Mouse (Mus musculus): Measurements from ENCODE around the gene Agrn. TPM values are rescaled to one million over a fixed set of nuclear protein-coding genes. Genes with fewer than 3 reads are reported as not detected.
A peak's percentile ranks its signal among the peaks of the same experiment; 100 is the strongest.

The Agrn gene
- polyA plus RNA-seq, 1 experiment = 21.2 TPM

DNA sequence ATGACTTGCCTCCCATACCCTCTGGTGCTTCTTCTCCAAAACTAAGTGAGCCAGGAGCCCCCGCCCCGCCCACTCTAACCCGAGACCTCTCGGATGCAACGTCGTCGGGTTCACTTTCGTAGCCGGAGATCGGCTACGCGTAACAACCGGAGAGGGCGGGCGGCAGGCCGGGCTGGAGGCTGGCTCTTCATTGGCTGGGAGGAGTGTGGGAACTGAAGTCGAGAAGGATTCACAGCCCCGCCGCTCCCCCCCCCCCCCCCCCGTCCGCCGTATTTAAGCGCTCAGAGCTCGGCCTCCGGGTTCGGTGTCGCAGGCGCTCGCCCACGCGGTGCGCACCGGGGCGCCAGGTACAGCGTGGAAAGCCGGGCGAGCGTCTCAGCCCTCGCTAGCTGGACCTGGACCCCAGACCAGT, 5.7 kb upstream of the Agrn start, which contains the start of gene AW011738:
Gene AW011738, plus strand, starts transcription at position 304 of the 412 bp plus-strand sequence.
- Histone ChIP-seq H3K4me3 (ENCODE audit: extremely low read depth, insufficient read depth, insufficient read length) (peak within 1 kb of the TSS; percentile 79), H3K4me1 (ENCODE audit: control insufficient read depth, insufficient read depth, insufficient read length) (peaks cover 5% of the 10 kb centered on the region; the same call in 1 of the 2 replicates), H3K36me3 (ENCODE audit: control insufficient read depth, insufficient read depth, low read length) (no peaks in the 10 kb centered on the region), H3K27me3 (ENCODE audit: control insufficient read depth, insufficient read depth, low read length) (no peaks in the 10 kb centered on the region), H3K27ac (ENCODE audit: insufficient read depth, low read length) (peak within 1 kb of the TSS; percentile 88)
- under 1% methylated on average over 37 of the region's 39 CpGs for WGBS
- TF ChIP-seq POLR2A (IDR thresholded peaks at IDR 0.05; ENCODE audit: low read depth, low read length) (peak; percentile 83), CTCF (IDR thresholded peaks at IDR 0.05; ENCODE audit: extremely low read depth, insufficient read depth, insufficient read length, insufficient replicate concordance) (no peak)
- DNase-seq (ENCODE audit: low read depth in 1 of 2, low spot score in 2 of 2) = peak; percentile 54 to 68

DNA sequence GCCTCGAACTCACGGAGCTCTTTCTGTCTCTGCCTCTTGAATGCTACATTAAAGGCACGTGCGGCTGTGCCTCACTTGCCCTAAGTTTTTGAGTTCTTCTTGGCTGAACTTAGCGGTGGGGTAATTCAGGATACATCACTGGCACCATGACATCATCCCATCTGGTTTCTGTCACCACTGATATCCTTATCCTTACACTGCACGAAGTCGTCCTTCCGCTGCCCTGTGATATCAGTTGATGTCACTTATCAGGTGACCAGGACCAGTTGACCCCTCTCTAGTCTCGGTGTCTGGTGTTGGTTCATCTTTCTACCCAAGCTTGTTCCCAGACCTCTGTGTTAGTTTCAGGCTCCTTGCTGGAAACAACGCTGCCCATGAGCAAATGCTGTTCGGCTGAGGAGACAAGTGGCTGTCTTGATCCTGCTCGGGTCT, 5.2 kb upstream of the Agrn start:
- Histone ChIP-seq H3K36me3 (ENCODE audit: control insufficient read depth, insufficient read depth, low read length) (no peaks in the 10 kb centered on the region), H3K27ac (ENCODE audit: insufficient read depth, low read length) (peak overlapping the region; percentile 67), H3K4me3 (ENCODE audit: extremely low read depth, insufficient read depth, insufficient read length) (peak overlapping the region; percentile 36), H3K27me3 (ENCODE audit: control insufficient read depth, insufficient read depth, low read length) (no peaks in the 10 kb centered on the region), H3K4me1 (ENCODE audit: control insufficient read depth, insufficient read depth, insufficient read length) (peaks cover 5% of the 10 kb centered on the region)
- WGBS = 61% methylated on average over 12 of the region's 12 CpGs
- no peak for TF ChIP-seq CTCF (IDR thresholded peaks at IDR 0.05; ENCODE audit: extremely low read depth, insufficient read depth, insufficient read length, insufficient replicate concordance)
- no peak for DNase-seq (ENCODE audit: low read depth in 1 of 2, low spot score in 2 of 2)

DNA sequence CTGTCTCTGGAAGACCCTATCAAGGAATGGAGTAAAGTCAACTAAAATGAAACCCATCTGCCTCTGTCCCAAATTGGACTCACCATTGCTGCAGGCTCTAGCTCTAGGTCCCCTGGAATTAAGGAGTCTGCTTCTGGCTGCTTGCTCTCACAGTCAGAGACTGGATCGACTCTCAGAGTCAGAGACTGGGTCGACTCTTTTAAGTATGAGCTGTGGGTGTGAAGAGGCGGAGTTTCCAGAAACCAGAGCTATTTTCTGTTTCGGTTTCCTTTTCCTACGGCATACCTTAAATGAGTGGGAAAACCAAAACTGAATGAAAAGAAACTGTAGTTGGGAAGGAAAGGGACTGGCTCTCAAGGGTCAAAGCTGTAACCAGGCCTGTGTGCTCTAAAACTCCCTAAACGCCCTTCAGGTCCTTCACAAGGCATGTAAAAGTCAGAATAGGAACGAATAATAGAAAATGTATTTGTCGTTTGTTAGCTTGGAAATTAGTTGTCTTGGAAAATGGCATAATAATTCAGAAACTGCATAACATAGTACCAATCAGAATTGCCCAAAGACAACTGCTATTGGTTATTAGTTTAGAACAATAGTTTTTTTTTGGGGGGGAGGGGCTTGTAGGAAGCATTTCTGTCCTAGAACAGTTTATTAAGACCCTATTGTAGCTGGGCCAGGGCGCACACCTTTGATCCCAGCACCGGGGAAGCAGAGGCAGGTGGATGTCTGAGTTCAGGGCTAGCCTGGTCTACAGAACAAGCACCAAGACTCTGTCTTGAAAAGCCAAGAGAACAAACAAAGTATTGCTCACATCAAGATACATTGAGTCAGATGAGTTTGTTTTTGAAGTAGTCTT, 3.6 kb upstream of the Agrn start, which contains the start of gene Isg15:
Gene Isg15, minus strand, starts transcription at position 196 of the 853 bp plus-strand sequence.
- H3K4me3 ChIP-seq (ENCODE audit: extremely low read depth, insufficient read depth, insufficient read length) = peak within 1 kb of the TSS; percentile 66
- peak within 1 kb of the TSS; percentile 69 for H3K27ac ChIP-seq (ENCODE audit: insufficient read depth, low read length)

DNA sequence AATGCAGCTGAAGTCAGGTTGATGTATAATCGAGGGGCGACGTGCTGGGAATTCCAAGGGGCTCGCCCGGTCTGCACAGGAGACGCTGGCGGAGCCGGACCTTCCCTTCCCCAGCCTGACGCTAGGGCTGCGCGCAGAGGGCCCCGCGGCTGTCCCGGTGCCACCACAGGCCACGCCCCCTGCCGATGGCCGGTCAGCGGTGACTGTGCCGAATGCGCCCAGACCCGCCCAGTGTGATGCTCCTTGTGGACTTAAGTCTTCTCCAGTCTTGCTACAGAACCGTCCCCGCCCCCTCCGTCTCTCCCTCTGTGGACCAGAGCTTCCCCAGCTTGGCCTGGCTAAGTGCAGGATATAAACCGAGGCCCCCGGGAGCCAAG, 529 bp upstream of the Agrn start:
- H3K27me3 ChIP-seq (ENCODE audit: control insufficient read depth, insufficient read depth, low read length) = peaks cover 6% of the 10 kb centered on the region
- H3K4me1 ChIP-seq (ENCODE audit: control insufficient read depth, insufficient read depth, insufficient read length) = peaks cover 12% of the 10 kb centered on the region
- peak overlapping the region; percentile 76 for H3K4me3 ChIP-seq (ENCODE audit: extremely low read depth, insufficient read depth, insufficient read length)
- DNase-seq (ENCODE audit: low read depth in 1 of 2, low spot score in 2 of 2) = peak; percentile 30 to 65
- H3K27ac ChIP-seq (ENCODE audit: insufficient read depth, low read length) = peak overlapping the region; percentile 78; the same call in 1 of the 2 replicates
- no peaks in the 10 kb centered on the region for H3K36me3 ChIP-seq (ENCODE audit: control insufficient read depth, insufficient read depth, low read length)
- TF ChIP-seq POLR2A (IDR thresholded peaks at IDR 0.05; ENCODE audit: low read depth, low read length) = no peak
- TF ChIP-seq CTCF (IDR thresholded peaks at IDR 0.05; ENCODE audit: extremely low read depth, insufficient read depth, insufficient read length, insufficient replicate concordance) = no peak
- under 1% methylated on average over 26 of the region's 26 CpGs for WGBS

More for the DNA sequence above, 3.6 kb upstream of the Agrn start, which contains the start of gene Isg15:
- Histone ChIP-seq H3K27me3 (ENCODE audit: control insufficient read depth, insufficient read depth, low read length) (peaks cover 6% of the 10 kb centered on the region), H3K36me3 (ENCODE audit: control insufficient read depth, insufficient read depth, low read length) (no peaks in the 10 kb centered on the region), H3K4me1 (ENCODE audit: control insufficient read depth, insufficient read depth, insufficient read length) (peaks cover 12% of the 10 kb centered on the region)
- peak in 1 of 2 experiments; percentile 52 for DNase-seq (ENCODE audit: low read depth in 1 of 2, low spot score in 2 of 2)
- TF ChIP-seq CTCF (IDR thresholded peaks at IDR 0.05; ENCODE audit: extremely low read depth, insufficient read depth, insufficient read length, insufficient replicate concordance) = no peak
- TF ChIP-seq POLR2A (IDR thresholded peaks at IDR 0.05; ENCODE audit: low read depth, low read length) = peak; percentile 25; the same call in 1 of the 2 replicates
- WGBS = 21% methylated on average over 10 of the region's 10 CpGs

- Histone ChIP-seq H3K27ac (ENCODE audit: insufficient read depth, low read length) (no peak overlapping the region), H3K4me1 (ENCODE audit: control insufficient read depth, insufficient read depth, insufficient read length) (peaks cover 12% of the 10 kb centered on the region), H3K36me3 (ENCODE audit: control insufficient read depth, insufficient read depth, low read length) (no peaks in the 10 kb centered on the region), H3K4me3 (ENCODE audit: extremely low read depth, insufficient read depth, insufficient read length) (peak overlapping the region; percentile 68), H3K27me3 (ENCODE audit: control insufficient read depth, insufficient read depth, low read length) (peaks cover 6% of the 10 kb centered on the region)
- no peak for TF ChIP-seq POLR2A (IDR thresholded peaks at IDR 0.05; ENCODE audit: low read depth, low read length)
- TF ChIP-seq CTCF (IDR thresholded peaks at IDR 0.05; ENCODE audit: extremely low read depth, insufficient read depth, insufficient read length, insufficient replicate concordance) = no peak
- DNase-seq (ENCODE audit: low read depth in 1 of 2, low spot score in 2 of 2) = no peak
- 19% methylated on average over 35 of the region's 35 CpGs for WGBS
Observed at GRCm38 (mm10) chr4:156195927-156196870, 1.1 kb downstream of the Agrn start.

- 83% methylated on average over 6 of the region's 6 CpGs for WGBS
- TF ChIP-seq CTCF (IDR thresholded peaks at IDR 0.05; ENCODE audit: extremely low read depth, insufficient read depth, insufficient read length, insufficient replicate concordance) (no peak), POLR2A (IDR thresholded peaks at IDR 0.05; ENCODE audit: low read depth, low read length) (no peak)
- no peaks in the 10 kb centered on the region for H3K36me3 ChIP-seq (ENCODE audit: control insufficient read depth, insufficient read depth, low read length)
Observed at GRCm38 (mm10) chr4:156194346-156194745, 2.9 kb downstream of the Agrn start.

More at GRCm38 (mm10) chr4:156194346-156194745, 2.9 kb downstream of the Agrn start:
- peaks cover 6% of the 10 kb centered on the region for H3K27me3 ChIP-seq (ENCODE audit: control insufficient read depth, insufficient read depth, low read length)
- no peak overlapping the region for H3K4me3 ChIP-seq (ENCODE audit: extremely low read depth, insufficient read depth, insufficient read length)
- no peak overlapping the region for H3K27ac ChIP-seq (ENCODE audit: insufficient read depth, low read length)
- peaks cover 7% of the 10 kb centered on the region for H3K4me1 ChIP-seq (ENCODE audit: control insufficient read depth, insufficient read depth, insufficient read length)
- DNase-seq (ENCODE audit: low read depth in 1 of 2, low spot score in 2 of 2) = no peak
